Mouse (Mus musculus) adrenal gland, adult (tissue): ENCODE measurements around the gene Cachd1.

Source experiments
- DNase-seq, 2 experiments: peaks; one replicate each; pipeline ENCODE4 v3.0.0; 2022 to 2023; ENCODE audit warnings: low spot score in 1 of 2; ENCODE audit not compliant: inconsistent age in 2 of 2

Cachd1 gene

DNA sequence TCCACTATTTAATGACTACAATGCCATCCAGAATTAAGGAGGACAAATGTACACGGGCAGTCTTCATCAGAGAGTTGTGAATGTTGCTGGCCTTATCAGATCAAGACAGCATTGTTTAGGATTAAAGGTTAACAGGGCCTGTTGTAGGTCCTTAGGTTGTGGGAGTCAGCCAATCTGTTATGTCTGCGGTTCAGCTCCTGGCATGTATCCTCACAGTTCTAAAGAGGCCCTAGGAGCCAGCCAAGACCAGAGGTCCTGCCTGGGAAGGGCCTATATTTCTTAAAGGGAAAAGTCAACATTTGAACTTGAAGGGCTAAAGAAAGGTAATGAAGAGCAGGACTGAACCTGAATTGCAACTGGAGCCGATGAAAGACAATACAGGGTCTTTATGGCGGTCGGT, 13.7 kb downstream of the Cachd1 start:
- no peak for DNase-seq

DNA sequence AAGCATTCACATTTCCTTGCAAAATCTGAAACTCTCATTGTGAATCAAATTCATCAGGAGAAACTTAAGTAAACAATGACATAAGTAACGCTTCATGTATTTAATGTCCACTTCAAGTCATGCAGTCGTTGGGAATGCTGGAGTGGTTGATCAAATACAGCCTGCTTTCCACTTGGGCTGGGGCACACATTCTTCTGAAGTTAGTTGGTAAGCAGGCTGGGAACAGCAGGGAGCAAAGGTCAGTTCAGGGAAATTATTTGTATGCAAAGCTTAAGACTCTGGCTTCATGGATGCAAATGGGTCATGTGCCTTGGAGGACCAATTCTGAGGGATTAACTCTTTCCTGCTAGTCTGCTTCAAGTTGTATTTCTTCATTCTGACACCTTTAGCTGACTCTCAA, 16.7 kb downstream of the Cachd1 start:
- no peak for DNase-seq

DNA sequence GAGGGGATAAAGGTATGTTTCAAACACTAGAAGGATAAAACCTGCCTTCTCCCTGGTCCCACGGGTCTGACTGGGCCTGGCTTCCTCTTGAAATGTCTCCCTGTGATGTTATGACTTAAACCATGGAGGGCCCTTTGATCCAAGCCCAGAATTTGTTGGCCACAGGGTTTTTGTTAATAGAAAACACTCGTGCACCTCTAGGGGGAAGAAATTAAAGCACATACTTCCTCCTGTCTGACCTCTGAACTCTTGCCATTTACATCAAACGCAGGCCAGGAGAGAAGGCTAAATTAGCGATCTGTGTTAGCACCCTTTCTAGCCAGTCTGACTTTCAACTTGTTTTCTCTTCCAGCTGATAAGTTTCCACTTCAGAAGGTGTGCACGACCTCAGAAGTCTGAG, 19.0 kb downstream of the Cachd1 start:
- DNase-seq = no peak

DNA sequence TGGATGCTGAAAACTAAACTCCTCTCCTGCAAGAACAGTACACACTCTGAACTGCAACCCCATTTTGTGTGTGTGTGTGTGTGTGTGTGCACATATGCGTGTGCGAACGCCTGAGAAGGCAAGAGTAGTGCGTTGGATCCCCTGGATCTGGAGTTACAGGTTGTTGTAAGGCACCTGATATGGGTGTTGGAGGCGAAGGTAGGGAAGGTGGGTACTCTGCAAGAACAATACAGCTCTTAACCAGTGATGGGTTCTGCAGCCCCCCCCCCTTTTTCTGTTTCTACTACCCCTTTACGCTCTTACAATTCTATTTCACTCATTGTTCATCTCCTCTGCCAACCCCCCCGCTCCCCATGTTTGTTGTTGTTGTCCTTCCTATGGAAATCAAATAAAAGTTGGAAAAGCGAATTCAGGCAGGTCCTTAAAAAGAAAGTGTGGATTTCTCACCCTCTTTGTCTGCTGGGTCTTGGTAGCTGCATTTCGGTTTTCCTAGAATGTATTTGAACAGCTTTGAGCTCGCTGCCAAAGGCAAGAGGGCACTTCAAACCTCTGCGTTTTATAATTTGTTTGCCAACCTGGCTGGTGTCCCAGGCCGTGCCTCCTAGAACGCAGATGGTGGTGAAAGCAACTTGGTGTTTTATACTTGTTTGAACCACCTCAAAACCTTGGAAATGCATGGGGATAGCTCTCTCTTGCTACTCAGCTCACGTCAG, 24.4 kb downstream of the Cachd1 start:
- peak in 1 of 2 experiments; percentile 60 for DNase-seq

DNA sequence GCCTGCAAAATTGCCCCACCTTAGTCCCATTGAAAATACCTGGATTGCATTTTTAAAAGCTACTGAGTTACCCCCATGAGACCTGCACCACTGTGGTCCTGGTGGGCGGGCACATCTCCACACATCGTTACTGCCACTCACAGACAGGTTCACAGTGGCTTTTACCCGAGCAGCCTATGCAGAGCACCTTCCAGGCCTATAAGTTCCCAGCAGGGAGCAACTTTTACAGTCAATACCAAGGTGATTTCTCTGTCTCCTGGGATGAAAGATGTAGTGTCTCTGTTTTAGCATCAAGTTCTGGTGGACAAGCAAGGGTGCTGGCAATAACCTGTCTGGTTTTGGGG, 24.9 kb downstream of the Cachd1 start:
- no peak for DNase-seq

DNA sequence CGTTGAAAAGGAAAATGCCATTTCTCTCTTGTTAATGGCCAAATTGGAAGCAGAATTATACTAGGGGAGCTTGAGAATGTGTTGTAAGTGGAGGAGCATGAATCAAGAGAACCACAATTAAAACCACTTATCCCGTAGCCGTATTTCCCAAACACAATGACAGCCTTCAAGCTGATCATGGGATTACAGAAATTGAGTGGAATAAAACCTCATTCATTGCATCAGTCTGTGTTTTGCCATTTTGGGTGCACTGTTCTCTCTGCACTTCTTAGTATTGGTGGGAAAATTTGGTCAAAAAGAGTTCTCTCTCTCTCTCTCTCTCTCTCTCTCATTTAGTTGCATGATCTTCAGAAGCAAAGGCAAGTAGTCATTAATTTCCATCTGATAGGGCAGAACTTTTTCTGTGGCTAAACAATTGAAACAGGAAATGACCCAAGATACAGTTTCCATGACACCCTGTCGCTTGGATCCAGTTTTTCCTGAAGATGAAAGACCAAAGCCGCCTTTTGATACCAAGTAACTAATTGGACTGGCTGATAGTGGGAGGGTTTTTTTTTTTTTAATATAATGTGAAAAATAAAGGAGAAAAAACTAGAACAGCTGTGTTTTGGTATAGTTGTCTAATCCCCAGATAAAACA, 34.7 kb downstream of the Cachd1 start:
- no peak for DNase-seq

DNA sequence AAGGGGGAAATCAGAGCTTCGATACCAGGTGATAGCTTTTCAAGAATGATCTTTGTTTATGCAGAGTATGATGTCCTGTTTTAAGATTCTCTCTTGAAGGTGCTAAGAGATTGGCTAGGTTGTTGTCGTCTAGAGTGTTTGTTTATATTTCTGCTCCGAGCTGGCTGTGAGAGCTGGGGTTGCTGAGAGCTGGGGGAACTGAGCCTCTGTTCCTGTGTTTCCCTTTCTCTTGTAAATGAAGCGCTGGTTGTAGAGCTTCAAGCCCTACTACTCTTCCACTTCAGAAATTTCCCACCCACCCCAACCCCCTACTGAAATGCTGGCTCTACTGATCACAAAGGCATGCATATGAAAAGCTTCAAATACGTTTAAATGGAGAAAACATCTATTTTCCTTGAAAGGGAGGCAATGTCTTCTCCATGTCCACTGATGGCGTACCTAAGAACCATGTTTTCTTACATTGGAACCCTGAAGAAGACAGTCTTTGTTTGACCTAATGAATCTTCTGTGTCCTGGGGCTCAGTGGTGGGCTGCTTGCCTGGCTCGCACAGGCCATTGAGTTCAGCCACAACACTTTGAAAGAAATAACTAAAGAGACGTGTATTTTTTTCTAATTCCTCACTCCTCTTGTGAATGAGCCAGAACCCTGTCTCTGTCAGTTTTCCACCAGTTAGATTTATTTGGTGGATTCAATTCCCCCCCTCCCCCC, 35.5 kb downstream of the Cachd1 start:
- no peak for DNase-seq

DNA sequence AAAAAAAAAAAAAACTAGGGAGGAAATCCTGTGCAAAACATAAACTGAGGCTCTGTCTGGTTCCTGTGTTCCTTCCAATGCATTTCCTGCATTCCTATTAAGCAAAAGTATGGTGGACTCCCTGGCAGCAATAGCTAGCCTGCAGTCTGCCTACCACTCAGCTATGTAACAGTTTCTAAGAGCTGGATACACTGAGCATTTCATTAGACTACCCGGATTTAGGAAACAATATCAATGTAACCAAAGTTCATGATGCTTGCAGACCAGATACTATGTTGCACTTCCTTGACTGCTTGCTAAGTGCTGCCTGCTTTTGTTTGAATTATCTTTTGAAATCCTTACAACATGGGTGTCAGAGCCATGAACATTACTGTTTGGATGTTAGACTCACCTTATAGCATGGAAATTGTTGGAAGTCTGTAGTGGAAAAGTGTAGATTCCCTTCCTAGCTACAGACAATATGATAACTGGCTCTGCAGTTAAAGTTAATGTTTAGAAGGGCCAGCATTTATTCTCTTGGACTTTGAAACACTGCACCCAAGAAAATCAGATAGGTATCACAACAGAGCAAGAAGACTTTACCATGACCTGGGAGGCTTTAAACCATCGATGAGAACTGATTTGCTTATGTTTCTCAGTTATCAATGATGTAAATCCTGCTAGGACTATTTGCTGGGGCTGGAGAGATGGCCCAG, 37.4 kb downstream of the Cachd1 start:
- no peak for DNase-seq

DNA sequence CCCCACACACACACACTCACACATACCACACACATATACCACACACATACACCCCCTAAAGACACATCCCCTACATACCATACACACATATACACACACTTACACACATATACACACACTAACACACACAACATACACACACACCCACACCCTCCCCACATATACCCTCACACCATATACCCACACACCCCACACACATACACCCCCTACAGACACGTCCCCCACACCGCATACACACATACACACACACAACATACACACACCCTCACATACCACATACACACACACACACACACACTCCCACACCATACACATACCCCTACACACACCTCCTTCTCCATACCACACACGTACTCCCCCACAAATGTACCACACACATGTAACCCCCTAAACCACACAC, 42.8 kb downstream of the Cachd1 start:
- DNase-seq = no peak

DNA sequence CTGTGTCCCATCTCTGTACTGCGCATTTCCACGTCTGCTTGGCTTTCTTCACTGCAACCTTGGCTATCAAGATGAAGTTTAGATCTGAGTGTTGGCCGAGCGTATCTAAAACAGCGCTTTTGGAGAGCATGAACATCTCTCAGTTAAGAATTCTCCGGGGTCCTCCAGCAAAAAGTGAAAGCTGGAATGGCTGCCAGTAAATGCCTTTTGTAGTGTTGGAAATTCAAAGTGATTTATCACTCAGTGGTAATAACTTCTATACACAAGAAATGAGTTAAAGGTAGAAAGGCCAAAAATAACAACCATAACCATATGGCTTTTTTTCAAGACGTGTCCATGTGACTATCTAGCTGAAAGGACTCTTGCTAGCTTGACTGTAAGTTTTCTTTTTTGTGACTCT, 46.1 kb downstream of the Cachd1 start:
- DNase-seq = no peak

DNA sequence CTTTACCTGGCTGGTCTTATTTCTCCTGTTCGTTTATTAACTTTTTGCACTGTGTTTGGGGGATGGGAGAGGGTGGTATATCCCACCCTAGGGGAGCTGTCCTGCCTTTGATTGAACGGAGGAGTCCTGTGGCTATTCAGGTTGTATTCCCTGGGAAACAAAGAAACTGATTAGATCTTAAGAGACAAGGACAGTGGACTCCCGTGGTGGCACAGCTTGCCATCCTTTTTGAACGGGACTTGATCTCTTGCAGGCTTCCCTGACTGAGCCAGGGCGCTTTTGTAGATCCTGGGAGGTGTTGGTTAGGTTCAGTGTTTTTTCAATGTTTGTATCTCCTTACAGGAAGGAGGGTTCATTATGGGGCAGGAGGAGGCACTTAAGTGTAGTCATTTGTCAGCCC, 50.9 kb downstream of the Cachd1 start:
- no peak for DNase-seq

DNA sequence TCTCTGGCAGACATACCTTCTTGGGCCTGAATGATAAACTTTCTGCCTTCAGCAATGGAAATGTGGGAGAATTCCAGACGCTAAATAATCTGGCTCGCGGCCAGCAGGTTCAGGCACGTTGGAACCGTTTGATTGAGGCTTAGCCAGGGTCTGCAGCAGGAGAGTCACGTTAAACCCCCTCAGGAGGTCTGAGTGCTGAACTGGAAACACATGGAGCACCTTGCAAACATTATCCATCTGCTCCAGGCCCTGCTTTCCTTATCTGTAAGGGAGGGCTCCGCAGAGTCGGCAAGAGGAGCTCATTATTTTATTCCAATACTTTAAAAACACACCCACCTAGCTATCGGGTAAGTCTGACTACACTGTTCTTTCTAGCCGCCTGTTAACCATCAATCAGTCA, 52.3 kb downstream of the Cachd1 start:
- DNase-seq = peak in 1 of 2 experiments; percentile 44

DNA sequence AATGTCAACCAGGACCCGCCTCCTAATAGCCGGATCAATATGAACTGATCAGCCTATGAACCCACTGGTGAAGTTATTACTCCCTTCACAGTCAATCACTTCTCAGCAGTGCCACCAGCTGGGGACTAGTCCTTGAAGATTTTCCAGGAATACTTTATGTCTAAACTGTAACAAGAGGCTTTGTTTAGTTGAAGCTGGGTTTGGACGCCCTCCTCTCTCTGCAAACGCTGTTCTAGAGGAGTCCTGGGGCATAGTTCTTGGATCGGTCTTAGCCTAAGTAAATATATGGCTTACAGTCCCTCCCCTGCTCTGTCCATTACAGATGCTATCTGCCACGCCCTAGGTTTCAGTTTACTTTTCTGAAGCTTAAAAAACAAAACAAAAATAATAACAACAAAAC, 60.7 kb downstream of the Cachd1 start:
- DNase-seq = peak in 1 of 2 experiments; percentile 48

DNA sequence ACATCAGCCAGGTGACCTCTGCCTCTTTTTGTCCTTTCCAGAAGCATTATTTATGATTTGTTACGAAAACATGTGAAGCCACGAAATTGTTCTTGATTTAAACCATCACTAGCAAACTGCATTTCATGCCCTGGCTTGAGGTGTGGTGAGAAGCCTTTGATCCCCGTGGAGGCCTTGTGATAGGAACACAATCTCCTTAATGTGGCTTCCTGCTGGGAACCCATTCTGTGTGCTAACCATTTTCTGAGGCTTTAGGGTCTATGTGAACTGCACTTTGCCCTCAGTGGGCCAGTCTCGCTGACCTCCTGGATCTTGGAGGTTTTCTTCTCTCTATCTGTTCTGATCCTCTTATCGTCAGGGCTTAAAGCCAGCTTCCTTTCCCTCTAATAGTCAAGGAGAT, 66.2 kb downstream of the Cachd1 start:
- DNase-seq = no peak

DNA sequence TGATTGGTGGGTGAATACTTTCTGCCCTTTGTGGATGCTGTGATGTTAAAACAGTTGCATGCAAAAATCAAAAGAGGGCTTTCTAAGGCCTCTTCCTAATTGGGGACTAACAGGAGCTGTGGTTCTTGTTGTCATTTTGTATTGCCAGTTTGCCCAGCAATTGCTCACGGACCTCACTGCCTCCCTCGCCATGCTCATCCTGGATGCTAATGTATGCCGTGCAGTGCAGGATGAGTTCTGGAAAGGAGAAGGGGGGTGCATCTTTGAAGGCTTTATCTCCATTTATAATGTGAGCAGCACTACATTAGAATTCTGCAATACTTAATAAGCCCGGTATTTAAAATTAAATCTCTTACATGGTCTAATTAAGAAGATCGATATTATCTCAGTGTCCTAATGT, 66.6 kb downstream of the Cachd1 start:
- no peak for DNase-seq

DNA sequence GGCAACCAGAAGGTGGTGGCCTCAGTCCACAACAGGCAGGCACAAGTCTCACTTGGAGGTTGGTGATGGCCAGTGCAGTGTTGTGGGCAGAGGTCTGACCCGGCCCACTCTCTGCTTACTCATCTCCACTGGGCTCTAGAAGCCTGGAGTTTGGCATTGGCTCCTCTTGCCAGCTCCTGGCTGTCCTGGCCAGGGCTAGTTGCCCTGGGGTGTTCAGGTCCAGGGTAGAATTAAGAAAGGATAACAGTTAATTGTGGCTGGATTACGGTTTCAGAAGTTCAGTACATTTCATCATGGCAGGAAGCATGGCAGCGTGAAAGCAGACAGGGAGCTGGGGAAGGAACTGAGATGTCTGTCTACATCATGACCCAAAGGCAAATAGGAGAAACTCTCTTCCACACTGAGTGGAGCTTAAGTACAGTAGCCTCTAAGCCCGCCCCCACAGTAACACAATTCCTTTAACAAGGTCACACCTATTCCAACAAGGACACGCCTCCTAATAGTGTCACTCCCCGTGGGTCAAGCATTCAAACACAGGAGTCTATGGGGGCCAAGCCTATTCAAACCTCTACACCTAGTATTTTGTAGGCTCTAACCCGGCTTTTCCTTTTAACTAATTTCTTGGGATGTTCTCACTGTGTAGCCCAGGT, 74.5 kb downstream of the Cachd1 start:
- DNase-seq = no peak

DNA sequence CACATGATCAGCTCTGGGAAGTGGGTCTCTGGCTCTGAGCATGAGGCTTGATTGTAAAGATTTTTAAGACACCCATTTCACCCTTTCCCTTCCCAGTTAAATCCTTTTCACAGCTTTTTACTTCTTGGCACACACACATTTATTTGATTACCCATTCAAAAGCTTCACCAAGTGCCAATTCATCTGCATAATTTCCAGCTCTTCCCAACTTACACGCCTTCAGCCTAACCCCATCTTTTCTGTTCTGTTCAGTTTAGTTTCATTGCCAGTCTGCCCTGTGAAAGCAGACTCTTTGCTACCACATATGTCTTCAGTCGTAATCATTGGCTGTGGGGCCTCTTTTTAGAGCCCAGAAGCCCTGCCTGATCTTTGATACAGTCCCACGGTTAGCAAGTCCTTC, 76.0 kb downstream of the Cachd1 start:
- no peak for DNase-seq

DNA sequence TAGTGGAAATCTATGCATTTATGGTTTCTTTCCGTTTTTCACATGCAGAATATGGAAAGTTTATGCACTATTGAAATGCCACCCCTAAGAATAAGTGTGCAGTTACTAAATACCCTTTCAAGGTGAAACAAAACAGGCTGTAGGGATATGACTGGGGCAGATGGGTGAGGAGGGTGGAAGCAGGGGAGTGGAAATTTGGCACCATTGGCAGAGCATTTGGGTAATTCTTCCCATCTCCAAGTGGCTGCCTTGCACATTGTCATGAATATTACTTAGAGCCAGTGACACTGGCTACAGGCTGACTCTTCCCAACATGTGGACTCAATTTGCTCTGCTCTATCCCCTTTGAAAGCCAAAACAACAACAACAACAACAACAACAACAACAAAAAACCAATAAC, 77.0 kb downstream of the Cachd1 start:
- DNase-seq = no peak

DNA sequence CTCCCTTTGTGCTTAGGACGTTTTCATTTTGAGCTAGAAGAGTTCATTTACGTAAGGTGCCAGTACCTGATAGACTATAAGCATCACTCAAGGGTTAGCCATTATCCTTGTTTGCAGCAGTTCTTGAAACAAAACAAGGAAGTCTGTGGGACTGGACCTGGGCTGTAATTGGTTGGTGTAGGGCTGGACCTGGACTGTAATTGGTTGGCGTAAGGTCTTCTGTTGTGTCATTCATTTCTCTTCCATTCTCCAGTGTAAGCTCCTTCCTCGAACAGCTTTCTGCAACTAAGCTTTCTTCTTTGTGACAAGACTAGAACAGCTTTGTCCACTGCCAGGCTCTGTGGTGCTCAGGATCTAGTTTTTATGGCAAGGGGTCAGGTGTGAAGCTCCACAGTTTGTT, 78.9 kb downstream of the Cachd1 start:
- no peak for DNase-seq

DNA sequence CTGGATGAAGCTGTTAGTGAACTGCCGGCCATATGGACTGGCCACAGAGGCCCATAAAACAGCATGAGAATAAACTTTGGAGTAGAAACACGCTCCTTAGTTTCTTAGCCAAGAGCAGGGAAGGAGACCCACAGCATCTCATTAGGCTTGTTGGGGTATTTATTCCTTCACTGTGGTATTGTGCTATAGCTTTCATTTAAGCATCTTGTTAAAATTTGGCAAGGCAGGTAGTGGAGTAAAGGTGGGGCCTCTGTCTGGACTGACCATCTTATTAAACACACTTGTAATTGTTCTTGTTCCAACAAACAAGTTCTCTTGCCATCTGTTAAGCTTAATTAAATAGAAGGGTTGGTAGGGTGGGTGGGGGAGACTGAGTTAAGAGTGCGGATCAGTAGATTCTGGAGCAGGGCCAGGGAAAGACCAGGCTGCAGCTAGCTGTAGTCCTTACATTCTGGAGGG, 81.0 kb downstream of the Cachd1 start:
- no peak for DNase-seq

DNA sequence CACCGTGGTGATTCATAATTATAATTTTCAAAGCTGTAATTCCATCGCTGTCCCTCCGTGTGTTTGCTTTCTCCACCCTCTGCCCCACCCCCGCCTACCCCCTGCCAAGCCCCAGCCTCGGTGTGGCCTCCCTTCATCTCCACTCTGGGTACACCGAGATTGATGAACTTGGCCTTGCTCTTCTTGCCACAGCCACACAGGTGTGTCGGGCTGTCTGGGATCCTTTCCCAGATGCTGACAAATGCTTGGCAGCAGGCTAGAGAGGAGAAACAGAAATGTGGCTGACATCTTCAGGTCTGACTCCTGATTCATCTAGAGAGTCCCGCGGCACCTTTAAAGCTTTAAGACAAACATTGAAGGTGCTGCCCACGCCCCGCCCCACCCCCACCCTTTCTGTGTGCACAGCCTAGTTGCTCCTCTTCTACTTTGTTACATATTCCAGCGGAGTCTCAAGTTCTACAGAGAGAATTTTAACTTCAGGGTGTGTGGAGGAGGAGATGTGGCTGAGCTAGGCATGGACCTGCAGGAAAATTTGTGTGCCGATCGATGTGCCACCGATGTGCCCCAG, 87.5 kb downstream of the Cachd1 start:
- no peak for DNase-seq
